Mouse (Mus musculus): ENCODE measurements around the gene Brwd1.
A peak's percentile ranks its signal among the peaks of the same experiment; 100 is the strongest.
"Not testable (repeated sequence)": the region's sequence is repeated elsewhere in the genome, so short reads cannot be mapped to it uniquely, and the experiment has no call there.

Brwd1 gene

DNA sequence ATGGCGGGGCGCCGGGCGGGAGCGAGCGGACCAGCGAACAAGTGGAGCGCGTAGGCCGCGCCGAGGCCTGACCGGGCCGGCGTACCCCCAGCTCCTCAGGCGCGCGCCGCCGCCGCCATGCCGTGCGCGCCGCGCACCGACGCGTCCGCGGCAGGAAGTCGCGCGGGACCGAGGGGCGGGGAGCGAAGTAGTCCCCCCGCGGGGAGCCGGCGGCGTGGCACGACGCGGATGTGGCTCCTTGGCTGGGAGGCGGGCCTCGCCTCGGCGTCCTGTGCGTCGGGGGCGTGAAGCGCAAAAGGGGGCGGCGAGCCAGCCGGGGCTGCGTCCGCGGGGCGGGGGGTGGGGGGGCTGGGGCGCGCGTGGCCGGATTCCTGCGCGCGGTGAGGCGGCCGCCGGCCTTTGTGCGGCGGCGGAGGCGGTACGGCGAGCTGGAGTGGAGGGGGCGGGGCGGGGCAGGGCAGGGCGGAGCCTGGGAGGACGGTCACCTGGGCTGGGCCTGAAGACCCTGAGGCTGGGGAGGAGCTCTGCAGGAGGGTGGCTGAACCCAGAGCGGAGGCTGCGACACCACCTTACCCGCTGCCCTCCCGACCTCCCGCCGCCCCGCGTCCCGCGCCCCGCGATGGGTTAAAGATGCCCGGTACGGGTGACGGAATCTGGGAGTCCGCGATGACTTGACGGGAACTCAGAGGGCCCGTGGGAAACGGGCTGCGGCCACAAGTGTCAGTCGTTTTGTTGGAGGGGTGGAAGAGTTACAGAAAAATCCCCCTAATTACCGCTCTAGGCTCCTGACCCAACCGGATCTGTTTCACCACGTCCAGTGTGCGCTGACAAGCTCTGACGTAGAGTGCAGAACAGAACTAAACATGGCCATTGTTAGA, at the start of gene Brwd1:
Brwd1 (minus strand) TSS at position 226 of the 878 bp plus-strand sequence.
- peak; percentile 78 for DNase-seq (ENCODE audit: low read depth, low spot score)

DNA sequence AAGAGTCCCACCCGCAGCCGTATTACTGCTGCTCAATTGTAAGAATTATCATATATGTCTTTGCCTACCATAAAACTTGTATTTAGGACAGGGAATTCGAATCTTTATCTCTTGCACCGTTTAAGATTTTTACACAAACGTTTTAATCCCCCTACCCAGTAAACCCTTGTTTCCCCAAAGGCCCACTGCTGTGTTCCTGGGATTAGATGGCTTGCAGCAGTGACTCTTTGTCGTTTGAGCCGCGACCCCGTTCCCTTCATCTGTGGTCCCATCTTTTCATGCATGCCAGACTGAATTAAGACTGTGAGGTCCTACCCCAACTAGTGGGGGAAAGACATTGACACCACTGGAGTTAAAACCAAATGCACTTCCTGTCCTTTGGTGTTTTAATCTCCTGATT, 46.1 kb upstream of the Brwd1 start:
- DNase-seq (ENCODE audit: low read depth, low spot score): no peak

DNA sequence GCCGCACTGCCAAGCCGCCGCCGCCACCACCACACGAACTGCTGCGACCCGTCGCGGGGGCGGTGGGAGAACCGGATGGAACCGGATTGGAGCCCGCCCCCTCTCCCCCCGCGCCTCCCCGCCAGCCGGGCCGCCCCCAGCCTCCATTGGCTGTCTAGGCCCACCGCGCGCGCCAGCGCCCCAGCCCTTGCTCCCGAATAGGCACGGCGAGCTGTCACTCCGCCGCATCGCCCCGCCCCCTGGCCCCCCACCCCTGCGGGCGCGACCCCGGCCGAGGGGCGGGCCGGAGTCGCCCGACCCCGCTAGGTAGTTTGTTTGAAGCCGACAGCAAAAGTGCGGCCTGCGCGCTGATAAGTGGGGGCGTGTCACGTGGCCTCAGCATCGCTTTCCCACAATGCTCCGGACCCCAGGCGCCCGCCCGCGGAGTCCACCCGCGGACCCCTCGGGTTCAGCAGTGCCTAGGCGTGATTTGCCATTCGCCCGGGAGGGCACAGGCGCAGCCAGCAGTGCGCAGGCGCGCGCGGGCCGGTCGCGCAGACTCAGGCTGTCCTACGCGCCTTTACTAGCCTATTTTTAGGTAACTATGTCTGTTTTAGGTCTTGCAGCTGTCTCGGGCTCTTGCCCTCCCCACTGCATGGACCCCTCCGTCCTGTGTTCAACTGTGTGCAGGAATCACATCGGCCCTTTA, 45.5 kb upstream of the Brwd1 start, which contains the start of gene Hmgn1:
Hmgn1 (minus strand) TSS at position 73 of the 688 bp plus-strand sequence.
- peak; percentile 96 for DNase-seq (ENCODE audit: low read depth, low spot score)

DNA sequence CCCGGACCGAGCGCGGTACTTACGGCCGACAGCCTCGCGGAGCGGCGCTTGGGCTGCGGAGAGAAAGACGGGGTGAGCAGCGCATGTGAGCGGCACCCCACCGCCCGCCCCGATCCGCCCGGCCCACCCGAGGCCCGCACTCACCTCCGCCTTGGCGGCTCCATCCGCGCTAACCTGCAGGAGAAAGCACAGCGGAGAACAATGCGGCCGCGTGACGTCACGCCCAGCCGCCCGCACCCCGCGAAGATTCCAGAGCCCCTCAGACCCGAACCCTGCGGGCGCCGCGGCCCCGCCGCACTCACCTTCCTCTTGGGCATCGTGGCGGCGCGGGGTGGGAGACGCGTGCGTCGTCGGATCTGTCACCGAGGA, 44.9 kb upstream of the Brwd1 start:
- DNase-seq (ENCODE audit: low read depth, low spot score): no peak

DNA sequence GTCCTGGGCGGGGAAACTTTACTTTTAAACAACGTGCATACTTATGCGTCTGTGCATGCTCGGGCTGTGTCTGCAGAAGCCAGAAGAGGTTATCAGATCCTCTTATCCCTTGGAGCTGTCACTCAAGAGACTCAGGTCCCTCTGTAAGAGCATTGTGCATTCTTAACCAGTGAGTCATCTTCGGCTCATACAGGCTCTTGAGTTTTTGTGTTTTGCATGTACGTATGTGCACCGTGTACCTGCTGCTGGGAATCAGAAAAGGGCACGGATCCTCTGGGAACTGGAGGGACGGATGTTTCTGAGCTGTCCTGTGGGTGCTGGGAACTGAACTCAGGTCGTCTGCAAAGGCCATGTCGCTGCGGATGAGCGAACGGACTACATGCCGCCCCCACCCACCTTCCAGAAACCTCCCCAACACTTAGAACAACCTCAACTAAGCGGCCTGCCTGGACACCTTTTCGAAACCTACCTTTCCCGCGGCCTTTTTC, 44.4 kb upstream of the Brwd1 start:
- DNase-seq (ENCODE audit: low read depth, low spot score): no peak

DNA sequence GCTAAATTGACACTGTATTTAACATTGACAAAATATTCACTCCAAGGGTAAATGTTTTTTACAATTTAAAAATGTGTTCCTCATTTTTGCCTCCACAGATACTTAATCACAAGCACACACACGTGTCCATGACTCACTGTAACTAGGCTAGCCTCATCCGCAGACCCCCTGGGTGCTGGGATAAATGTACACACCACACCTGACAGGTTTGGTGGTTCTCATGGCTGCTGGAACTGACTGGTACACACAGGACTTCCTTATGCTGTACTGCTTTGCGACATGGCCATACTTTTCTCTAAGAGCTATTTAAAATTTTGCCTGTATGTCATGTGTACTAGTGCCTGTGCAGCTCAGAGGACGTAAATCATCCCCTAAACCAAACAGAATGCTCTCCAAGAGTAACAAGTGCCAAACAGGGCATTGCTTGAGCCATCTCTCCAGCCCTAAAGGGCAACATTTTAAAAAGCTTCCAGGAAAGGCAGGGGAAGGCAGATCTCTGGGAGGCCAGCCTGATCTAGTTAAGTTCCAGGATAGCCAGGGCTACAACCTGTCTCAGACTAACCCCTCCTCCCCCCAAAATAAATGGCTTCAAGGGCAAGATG, 37.8 kb upstream of the Brwd1 start:
- DNase-seq (ENCODE audit: low read depth, low spot score): no peak

DNA sequence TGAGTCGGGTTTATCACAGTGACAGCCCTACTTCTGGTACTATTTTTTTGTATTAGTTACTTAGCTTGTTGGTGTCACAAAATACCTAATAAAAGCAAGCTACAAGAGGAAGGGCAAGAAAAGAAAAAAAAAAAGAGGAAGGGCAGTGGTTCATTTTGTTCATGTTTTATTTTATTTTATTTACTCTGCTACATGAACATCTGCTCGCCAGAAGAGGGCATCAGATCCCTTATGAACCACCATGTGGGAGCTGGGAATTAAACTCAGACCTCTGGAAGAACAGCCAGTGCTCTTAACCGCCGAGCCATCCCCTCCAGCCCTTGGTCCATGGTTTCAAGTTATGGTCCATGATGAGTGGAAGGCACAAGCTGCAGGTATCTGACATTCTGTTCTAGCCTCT, 32.4 kb upstream of the Brwd1 start:
- DNase-seq (ENCODE audit: low read depth, low spot score): no peak

DNA sequence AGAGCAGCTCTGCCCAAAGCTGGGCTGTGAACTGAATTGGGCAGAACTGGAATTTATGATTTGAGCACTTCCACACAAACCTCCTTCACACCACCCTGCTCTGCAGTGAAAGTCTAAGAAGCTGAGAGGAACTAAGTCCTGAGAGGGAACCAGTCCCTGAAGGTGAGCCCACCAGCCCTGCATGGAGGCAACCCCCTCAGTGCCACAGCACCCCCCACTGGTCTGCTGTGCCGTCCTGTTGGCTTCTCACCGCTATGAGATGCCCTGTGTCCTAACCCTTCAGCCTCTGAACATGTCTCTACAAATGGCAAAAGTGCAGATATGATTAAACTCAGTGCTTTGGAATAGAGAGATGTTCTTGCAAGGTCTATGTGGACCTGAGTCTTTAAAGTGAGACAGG, 30.4 kb upstream of the Brwd1 start:
- no peak for DNase-seq (ENCODE audit: low read depth, low spot score)

DNA sequence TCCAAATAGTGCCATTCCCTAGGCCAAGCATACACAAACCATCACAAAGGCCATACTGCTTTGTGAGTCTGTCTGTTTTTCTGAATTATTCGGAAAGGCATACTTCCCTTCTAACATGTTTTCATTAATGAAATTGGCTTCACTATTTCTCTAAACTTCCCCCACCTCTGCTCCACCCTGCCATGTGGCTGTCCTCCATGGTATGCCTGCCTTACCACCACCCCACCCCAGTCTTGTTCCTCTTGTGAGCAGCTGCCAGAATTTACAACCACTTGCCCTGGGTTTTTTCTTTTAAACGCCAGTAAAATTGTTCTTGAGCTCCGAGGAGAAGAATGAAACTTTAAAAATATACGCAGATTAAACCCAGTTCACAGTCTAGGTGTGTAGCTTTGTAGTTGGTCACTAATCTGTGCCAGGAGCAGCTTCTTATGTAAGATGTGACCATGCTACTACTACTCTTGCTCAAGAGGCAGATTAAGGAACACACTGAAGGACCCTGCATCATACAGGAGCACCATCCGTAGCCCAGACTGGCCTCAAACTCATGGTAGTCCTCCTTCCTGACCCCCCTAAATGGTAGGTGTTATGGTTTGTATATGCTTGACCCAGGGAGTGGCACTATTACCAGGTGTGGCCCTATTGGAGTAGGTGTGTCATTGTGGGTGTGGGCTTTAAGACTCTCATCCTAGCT, 28.5 kb upstream of the Brwd1 start:
- DNase-seq (ENCODE audit: low read depth, low spot score): no peak

DNA sequence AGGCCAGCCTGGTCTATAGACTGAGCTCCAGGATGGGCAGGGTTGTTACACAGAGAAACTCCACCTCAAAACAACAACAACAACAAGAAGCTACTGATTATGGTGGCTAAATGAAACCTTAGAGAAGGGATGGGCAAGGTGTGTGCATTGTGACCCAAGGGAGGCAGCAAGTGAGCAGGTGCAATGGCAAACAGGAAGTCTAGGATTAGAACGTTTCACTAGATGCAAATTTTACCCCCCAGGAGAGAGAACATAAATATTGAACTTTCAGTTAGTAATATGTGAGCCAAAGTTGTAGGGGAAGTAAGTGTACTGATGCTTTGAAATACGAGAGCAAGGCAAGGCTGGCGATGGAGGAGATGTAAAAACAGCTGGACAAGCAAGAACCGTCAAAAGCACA, 27.3 kb upstream of the Brwd1 start:
- DNase-seq (ENCODE audit: low read depth, low spot score): no peak

DNA sequence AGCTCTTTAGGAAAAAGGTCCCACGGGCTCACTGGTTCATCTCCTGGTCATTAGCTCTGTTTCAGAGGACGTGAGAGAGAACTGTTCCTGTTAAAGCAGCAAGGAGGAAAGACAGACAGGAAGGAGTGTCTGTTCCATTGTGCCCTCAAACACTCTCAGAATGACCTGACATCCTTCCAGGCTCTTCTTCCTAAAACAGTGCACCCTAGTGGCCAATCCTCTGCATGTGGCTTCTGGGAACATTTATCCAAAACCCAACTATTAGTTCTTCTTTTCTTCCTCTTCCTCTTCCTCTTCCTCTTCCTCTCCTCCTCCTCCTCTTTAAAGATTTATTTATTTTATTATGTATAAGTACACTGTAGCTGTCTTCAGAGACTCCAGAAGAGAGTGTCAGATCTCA, 20.7 kb upstream of the Brwd1 start:
- DNase-seq (ENCODE audit: low read depth, low spot score): no peak

DNA sequence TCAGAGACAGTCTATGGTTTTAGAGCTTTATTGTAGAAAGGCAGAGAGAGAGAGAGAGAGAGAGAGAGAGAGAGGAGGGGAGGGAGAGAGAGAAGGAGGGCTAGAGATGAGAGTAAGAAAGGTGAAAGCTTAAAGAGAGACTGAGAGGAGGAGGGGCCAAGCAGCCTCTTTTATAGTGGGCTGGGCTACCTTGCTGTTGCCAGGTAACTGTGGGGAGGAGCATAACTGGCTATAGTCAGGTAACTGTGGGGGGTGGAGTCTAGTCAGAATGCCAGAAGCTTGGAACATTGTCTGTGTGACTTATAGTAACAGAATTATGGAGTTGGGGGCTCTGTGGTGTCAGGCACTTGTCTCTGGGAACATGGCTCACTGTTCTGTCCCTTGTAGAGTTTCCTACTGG, 15.5 kb upstream of the Brwd1 start:
- not testable (repeated sequence) for DNase-seq (ENCODE audit: low read depth, low spot score)

DNA sequence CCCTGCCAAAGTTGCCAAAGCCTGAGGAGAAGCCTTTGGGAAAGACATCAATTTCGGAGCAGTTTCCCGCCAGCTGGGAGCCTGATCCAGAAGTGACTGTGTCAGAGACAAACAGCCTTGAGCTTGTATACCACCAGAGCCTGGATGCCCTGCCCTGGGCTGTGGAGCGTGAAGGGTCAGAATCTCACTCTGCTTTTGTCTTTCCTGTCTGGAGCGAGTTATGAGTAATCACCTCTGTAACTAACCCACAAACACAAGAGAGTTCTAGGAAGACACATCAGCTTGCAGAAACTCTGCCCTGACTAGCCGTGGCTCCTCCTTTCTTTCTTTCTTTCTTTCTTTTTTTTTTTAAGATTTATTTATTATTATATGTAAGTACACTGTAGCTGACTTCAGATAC, 13.6 kb upstream of the Brwd1 start:
- DNase-seq (ENCODE audit: low read depth, low spot score): no peak

DNA sequence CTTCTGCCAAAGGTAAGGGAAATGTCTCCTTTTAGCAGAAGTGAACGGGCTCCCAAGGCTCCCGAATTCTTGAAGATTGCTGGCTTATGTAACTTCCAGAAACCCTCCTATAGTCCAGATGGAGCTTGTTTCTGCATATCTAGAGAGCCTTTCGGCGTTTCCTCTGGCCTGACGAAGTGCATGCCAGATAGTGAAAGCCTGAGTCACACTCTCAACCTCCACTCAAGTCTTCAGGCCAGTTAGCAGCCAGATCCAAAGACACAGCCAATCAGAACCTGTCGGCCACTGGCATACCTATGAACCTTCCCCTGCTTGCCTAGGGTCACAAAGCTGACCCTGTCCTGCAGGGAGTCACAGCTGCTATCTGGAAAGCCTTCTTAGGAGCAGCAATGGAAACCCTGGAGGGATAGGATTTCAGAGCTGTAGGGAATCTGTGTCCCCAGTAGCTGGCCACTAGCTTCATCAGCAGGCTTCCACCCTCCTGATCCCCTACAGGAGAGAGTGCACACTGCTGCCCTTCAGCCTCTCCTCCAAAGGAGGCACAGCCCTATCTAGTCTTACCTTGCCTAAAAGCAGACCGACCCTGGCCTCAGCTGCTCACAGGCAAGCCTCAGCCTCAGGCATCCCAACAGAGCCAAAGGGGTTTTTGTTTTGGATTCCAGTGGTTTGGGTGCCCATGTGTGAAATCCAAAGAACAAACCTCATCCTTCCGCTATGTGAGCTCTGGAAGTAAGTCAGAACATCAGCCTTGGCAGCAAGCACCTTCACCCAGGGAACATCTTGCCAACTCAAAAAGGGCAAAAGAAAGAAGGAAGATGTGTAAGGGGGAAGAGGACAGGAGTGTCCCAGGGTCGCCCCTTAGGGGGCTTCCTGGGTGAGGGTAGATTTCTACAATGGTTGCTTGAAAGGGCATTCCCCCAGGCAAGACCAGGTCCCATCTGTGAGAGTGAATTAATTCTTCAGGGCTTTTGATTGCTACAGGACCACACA, 9.5 kb upstream of the Brwd1 start:
- no peak for DNase-seq (ENCODE audit: low read depth, low spot score)

DNA sequence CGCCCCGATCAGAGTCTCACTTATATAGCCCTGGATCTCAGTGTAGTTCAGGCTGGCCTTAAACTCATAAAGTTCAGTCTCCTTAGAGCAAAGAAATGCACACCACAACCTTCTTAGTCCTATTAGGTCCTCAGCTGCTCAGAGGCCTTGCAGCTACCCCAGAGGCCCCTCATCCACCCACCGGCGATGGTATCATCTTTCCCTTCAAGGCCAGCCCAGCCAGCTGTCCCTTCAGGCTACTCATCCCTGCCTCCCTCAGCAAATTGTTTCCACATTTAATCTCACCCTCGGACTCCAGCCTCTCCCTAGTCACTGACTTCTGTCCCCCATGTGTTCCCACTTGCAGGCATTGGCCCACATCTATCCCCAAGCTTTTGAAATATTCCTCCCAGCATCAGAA, 5.8 kb upstream of the Brwd1 start:
- DNase-seq (ENCODE audit: low read depth, low spot score): no peak

DNA sequence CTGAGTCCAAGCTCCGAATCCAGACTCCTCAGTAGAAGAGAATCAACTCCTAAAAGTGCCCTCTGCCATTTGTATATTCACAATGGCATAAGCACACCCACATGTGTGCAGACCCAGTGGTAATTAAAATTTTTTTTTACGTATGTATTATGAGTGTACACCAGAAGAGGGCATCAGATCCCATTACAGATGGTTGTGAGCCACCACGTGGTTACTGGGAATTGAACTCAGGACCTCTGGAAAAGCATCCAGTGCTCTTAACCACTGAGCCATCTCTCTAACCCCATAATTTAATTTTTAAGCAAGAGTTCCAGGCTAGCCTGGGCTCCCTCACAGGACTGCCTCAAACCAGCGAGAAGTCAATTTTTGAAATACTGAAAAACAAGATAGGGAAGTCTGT, 5.1 kb upstream of the Brwd1 start:
- no peak for DNase-seq (ENCODE audit: low read depth, low spot score)

DNA sequence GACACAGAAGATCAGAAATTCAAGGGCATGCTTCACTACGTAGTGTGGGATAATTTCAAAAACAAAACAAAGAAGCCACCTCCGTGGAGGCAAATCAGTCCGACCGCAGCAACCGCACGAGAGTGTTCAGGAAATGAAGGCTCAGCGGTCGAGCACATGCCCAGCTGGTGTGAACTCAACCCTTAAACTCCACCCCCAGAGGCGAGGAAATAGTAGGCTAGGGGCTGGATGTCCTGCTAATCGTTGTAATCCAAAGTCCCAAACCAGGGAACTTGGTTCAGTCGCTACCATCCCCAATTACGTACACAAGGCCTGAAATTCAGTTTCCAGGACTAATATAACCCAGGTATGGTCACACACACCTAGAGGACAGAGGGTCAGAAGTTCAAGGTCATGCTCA, 4.7 kb upstream of the Brwd1 start:
- no peak for DNase-seq (ENCODE audit: low read depth, low spot score)

DNA sequence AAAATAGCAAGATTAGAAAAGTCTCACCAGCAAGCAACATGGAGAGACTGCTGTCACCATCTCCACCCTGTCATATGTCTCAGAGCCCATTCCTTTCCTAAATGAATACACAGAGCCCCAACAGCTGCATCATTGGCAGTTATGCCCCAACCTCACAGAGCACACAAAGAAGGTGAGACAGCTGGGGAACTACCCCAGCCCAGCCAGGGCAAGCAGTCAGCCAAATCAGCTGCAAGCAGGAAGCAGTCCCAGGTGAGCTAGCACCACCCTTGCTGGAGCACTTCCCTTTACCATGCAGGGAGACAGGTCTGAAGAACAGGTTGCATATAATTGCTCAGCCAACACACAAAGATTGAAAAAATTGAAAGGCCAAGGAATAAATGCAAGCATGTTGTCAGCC, 3.3 kb upstream of the Brwd1 start:
- DNase-seq (ENCODE audit: low read depth, low spot score): no peak

DNA sequence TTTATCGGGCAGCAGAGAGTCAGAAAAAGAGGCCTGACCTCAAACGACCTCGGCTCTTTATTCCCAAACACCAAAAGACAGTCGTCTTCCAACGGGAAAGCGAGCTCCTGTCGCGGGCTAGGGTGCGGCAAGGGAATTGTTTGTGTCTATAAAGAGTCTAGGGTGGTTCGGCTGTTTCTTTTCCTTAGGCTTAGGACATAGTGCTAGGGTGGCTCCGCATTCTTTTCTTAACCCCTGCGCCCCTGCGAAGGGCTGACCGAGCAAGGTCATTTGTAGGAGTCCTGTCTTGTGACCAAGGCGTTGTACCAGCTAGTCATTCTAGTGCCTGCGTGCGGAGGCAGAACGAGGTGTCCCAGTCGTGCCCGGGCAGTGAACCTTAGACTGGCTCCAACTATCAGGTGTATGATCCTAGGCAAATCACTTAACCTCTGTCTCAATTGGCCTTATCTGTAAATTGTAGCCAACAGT, 887 bp upstream of the Brwd1 start:
- DNase-seq (ENCODE audit: low read depth, low spot score): peak; percentile 34

DNA sequence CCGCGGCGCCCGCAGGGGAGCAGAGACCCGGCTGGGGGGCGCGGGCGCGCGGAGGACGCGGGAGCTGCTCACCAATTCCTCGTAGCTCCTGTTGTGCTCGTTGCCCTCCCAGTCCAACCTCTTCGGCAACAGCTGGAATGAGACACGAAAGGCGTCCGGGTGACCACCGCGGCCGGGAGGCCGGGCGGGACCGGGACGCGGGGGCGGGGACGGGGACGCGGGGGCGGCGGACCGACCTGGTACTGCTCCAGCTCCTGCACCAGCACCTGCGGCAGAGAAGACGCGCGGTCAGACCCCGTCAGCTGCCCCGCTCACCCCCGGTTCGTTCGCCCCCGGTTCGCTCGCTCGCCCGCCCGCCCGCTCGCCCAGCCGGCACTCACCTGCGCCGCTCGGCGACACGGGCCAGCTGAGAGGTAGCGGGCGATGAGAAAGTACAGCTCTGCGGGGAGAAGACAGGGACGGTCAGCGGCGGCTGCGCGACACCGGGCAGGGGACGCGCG, 534 bp downstream of the Brwd1 start:
- no peak for DNase-seq (ENCODE audit: low read depth, low spot score)
